Mouse (Mus musculus) intestine, postnatal 0 days (tissue): Measurements from ENCODE around the gene Gldn. TPM values are rescaled to one million over a fixed set of nuclear protein-coding genes. Genes with fewer than 3 reads are reported as not detected.
A peak's percentile ranks its signal among the peaks of the same experiment; 100 is the strongest.

ENCODE experiments used
- ATAC-seq: fragments of 200-750 bp; cut with Nextera tagmentation; 2 replicates; pipeline ENCODE4 v1.8.0; 2017; ENCODE audit warnings: mild to moderate bottlenecking, moderate TSS enrichment, moderate library complexity
- H3K27ac ChIP-seq: fragments of 300-500 bp; sonication (generic); 2 replicates; pipeline ENCODE4 v1.5.1; 2014; ENCODE audit warnings: mild to moderate bottlenecking, low read depth, low read length, moderate library complexity
- H3K27me3 ChIP-seq: fragments of 300-500 bp; sonication (generic); replicated peaks from 2 replicates; pipeline ENCODE4 v1.6.1; 2014; ENCODE audit warnings: low read length, mixed read lengths; ENCODE audit not compliant: control insufficient read depth, insufficient read depth
- H3K36me3 ChIP-seq: fragments of 300-500 bp; sonication (generic); 2 replicates; pipeline ENCODE4 v1.6.1; 2014; ENCODE audit warnings: mild to moderate bottlenecking, moderate library complexity; ENCODE audit not compliant: control insufficient read depth, insufficient read depth
- H3K4me1 ChIP-seq: fragments of 300-500 bp; sonication (generic); replicated peaks from 2 replicates; pipeline ENCODE4 v1.6.1; 2014; ENCODE audit warnings: antibody characterized with exemption, low read length, mixed read lengths; ENCODE audit not compliant: control insufficient read depth, insufficient read depth
- H3K4me2 ChIP-seq: fragments of 300-500 bp; sonication (generic); replicated peaks from 2 replicates; pipeline ENCODE4 v1.6.1; 2014; ENCODE audit warnings: low read depth, mild to moderate bottlenecking, moderate library complexity
- H3K4me3 ChIP-seq: fragments of 300-500 bp; sonication (generic); 2 replicates; pipeline ENCODE4 v1.5.1; 2014; ENCODE audit warnings: low read depth, low read length
- H3K9ac ChIP-seq: fragments of 300-500 bp; sonication (generic); 2 replicates; pipeline ENCODE4 v1.6.1; 2014; ENCODE audit warnings: mild to moderate bottlenecking, low read depth, low read length
- H3K9me3 ChIP-seq: fragments of 300-500 bp; sonication (generic); 2 replicates; pipeline ENCODE4 v1.6.1; 2016; ENCODE audit warnings: mixed run types; ENCODE audit not compliant: control insufficient read depth
- CTCF ChIP-seq: sonication (generic); IDR thresholded peaks from 2 replicates; pipeline ENCODE4 v1.5.1; 2016; ENCODE audit warnings: low read depth, mild to moderate bottlenecking, control low read depth, antibody characterized with exemption, moderate library complexity
- WGBS: fragments of 180-500 bp; shearing (Covaris S2); extraction: QIAGEN DNeasy Blood & Tissue Kit; methylation state at CpG from one replicate; pipeline ENCODE4 v1.1.7; 2014; 5-methylcytosine and 5-hydroxymethylcytosine counted together
- polyA plus RNA-seq: library from polyadenylated mRNA; unstranded; fragments of >200 nt; fragmentation: Nextera tagmentation; extraction: Ambion mirVana; gene quantifications from 2 replicates; pipeline ENCODE4 v1.2.1, GENCODE M21; 2015

Gldn gene
- polyA plus RNA-seq, 1 experiment from 2014 or later, result not detected

DNA sequence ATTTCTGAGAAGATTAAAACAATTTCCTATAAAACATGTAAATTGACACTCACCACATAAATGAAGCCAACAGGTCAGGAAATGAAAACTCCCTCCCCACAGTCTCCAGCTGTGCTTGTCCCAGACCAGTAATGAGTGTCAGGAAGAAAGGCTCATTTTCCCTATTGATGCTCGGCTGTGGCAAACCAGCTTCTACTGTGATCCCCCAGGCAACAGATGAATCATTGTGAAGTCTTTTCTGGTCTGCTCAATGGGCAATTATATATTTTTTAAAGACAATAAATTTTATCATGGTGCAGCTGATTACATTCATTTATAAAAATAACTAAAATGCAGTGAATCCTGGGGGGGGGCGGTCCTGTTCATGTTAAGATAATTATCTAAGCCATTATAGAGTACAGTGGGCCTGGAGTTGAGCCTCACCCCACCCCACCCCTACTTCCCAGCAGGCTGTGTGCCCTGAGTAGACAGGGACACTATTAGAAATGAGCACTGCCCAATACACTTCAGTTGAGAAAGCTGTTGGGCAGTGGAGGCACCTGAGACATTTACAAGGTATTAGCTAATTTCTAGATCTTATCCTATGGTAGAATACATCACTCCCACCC lies 22.6 kb downstream of the Gldn start:
- 70% methylated on average over 2 of the region's 2 CpGs for WGBS
- H3K36me3 ChIP-seq, result no peaks in the 10 kb centered on the region

DNA sequence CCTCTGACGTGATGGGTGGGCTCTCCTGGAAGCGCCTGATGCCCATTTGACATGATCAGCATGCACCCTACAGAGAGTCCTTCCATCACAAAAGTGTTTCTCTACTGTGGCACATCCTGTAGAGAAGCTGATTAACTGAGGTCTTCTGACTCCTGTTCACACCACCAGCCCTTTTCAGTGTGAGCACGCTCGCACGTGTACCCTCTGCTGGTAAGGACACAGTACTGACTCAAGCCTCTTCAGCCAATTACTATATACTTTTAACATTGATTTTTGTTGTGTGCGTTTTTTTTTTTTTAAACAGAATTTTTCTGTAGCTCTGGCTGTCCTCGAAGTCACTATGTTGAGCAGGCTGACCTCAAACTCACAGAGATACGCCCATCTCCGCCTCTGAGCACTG lies 30.1 kb downstream of the Gldn start:
- Histone ChIP-seq H3K36me3 (no peaks in the 10 kb centered on the region), H3K9me3 (no peaks in the 10 kb centered on the region), H3K4me1 (no peaks in the 10 kb centered on the region), H3K4me3 (no peak overlapping the region), H3K4me2 (no peak overlapping the region), H3K27me3 (no peaks in the 10 kb centered on the region), H3K9ac (no peak overlapping the region), H3K27ac (no peak overlapping the region)
- ATAC-seq, result no peak
- TF ChIP-seq CTCF, result peak; percentile 34
- 66% methylated on average over 9 of the region's 9 CpGs for WGBS

More for the DNA sequence above, 22.6 kb downstream of the Gldn start:
- ATAC-seq, result no peak
- H3K4me1 ChIP-seq, result no peaks in the 10 kb centered on the region
- no peak overlapping the region for H3K4me2 ChIP-seq
- H3K27me3 ChIP-seq, result no peaks in the 10 kb centered on the region
- H3K9ac ChIP-seq, result no peak overlapping the region
- TF ChIP-seq CTCF, result no peak
- no peak overlapping the region for H3K27ac ChIP-seq
- no peak overlapping the region for H3K4me3 ChIP-seq
- no peaks in the 10 kb centered on the region for H3K9me3 ChIP-seq

DNA sequence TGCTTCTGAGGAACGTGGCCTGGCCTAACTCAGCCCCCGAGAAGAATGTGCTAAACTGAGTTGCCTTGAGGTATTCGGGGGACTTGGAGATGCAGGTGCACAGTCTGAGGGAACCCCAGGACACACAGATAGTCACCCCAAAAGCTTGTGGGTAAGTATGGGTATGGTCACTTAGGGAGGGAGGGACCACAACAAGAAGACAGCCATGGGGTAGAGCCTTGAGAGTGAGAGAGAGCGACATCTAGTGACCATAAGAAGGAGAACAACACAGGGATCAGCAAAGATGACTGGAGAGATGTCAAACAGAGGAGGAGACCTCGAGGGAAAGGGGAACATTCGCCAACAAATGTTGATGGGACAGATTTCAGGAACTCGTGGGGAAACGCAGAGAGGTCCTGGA lies 37.2 kb downstream of the Gldn start:
- ATAC-seq, result no peak
- Histone ChIP-seq H3K4me1 (no peaks in the 10 kb centered on the region), H3K36me3 (no peaks in the 10 kb centered on the region), H3K9me3 (no peaks in the 10 kb centered on the region), H3K9ac (no peak overlapping the region), H3K27me3 (no peaks in the 10 kb centered on the region), H3K27ac (no peak overlapping the region), H3K4me2 (no peak overlapping the region), H3K4me3 (no peak overlapping the region)
- 39% methylated on average over 8 of the region's 8 CpGs for WGBS
- TF ChIP-seq CTCF, result peak; percentile 78

DNA sequence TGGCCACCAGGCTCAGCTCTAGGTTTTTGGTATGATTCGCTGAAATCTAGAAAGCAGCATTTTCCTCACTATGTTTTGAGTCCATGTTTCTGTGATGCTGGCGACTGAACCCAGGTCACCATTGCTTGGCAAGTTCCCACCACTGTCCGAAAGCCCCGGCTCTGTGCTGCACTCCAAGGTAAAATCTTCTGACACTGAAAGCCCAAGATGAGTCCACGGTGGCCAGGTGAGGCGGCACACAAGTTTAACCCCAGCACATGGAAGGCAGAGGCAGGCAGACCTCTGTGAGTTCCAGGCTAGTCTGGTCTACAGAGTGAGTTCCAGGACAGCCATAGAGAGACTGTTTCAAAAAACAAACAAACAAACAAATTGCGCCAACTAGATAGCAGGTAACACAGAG lies 42.9 kb downstream of the Gldn start:
- Histone ChIP-seq H3K9me3 (no peaks in the 10 kb centered on the region), H3K27me3 (no peaks in the 10 kb centered on the region), H3K4me3 (no peak overlapping the region), H3K36me3 (no peaks in the 10 kb centered on the region), H3K27ac (no peak overlapping the region), H3K4me1 (no peaks in the 10 kb centered on the region), H3K4me2 (no peak overlapping the region), H3K9ac (no peak overlapping the region)
- TF ChIP-seq CTCF, result no peak
- 91% methylated on average over 7 of the region's 7 CpGs for WGBS
- ATAC-seq, result no peak

DNA sequence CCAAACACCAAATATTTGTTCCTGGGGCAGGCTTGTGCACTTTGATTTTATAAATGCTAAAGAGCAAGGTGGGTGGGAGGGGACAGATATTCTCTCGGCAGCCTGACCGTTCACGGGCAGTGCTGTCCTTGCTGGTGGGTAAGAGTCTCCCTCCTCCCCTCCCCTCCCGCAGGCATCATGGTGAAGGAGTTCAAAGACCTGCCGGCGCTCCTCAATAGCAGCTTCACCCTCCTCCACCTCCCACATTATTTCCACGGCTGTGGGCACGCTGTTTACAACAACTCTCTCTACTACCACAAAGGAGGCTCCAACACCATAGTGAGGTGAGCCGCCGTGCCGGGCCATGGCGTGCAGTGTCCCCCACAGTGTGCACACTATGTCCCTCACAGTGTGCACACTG lies 49.3 kb downstream of the Gldn start:
- no peak for TF ChIP-seq CTCF
- ATAC-seq, result no peak
- 80% methylated on average over 12 of the region's 12 CpGs for WGBS
- Histone ChIP-seq H3K27ac (no peak overlapping the region), H3K4me3 (no peak overlapping the region), H3K9ac (no peak overlapping the region), H3K4me2 (no peak overlapping the region), H3K27me3 (no peaks in the 10 kb centered on the region), H3K36me3 (no peaks in the 10 kb centered on the region), H3K4me1 (no peaks in the 10 kb centered on the region), H3K9me3 (no peaks in the 10 kb centered on the region)

DNA sequence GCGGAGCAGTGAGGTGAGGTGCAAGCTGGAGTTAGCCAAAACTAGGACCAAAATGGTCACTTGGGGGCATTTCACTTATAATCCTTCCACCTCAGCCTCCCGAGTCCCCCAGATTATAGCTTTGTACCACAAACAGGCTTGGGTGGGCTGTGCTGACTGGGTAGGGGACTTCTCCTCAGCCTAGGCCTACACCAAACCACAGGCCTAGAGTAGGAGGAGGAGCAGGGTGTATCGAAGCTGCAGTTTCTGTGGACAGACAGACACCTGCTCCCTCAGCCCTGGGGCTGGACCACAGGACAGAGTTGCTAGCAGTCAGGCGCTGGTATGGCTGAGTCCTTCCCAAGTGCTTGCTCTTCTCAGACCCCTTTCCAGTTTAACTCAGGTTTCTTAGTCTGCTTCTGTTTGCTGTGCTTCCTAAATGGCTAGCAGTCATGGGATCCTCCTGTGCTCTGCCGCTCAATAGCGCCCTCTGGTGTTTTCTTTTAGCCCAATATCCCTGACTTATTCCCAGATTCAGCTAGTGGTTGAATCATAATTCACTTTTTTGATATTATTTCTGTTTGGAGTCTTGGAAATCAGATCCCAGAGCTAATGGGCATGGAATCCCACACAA lies 50.4 kb downstream of the Gldn start:
- Histone ChIP-seq H3K4me3 (no peak overlapping the region), H3K9me3 (no peaks in the 10 kb centered on the region), H3K27ac (no peak overlapping the region), H3K9ac (no peak overlapping the region), H3K4me1 (no peaks in the 10 kb centered on the region), H3K36me3 (no peaks in the 10 kb centered on the region), H3K27me3 (no peaks in the 10 kb centered on the region), H3K4me2 (no peak overlapping the region)
- ATAC-seq, result no peak
- 42% methylated on average over 6 of the region's 6 CpGs for WGBS
- peak; percentile 87 for TF ChIP-seq CTCF
